Mouse (Mus musculus) liver, embryonic 13.5 days (tissue): ENCODE data around the gene Ppard. TPM values are rescaled to one million over a fixed set of nuclear protein-coding genes. Genes with fewer than 3 reads are reported as not detected.

Experiments used
- ATAC-seq: fragments of 200-750 bp; cut with Nextera tagmentation; 2 replicates; pipeline ENCODE4 v1.8.0; 2017; ENCODE audit warnings: low read depth, mild to moderate bottlenecking, moderate number of reproducible peaks, moderate library complexity
- DNase-seq: peaks from one replicate; pipeline ENCODE4 v3.0.0; 2022
- H3K27ac ChIP-seq: fragments of 300-500 bp; sonication (generic); 2 replicates; pipeline ENCODE4 v1.5.1; 2015; ENCODE audit warnings: moderate library complexity, mild to moderate bottlenecking, inconsistent platforms
- H3K27me3 ChIP-seq: fragments of 300-500 bp; sonication (generic); 2 replicates; pipeline ENCODE4 v1.6.1; 2015; ENCODE audit warnings: mild to moderate bottlenecking, inconsistent platforms
- H3K36me3 ChIP-seq: fragments of 300-500 bp; sonication (generic); 2 replicates; pipeline ENCODE4 v1.6.1; 2015; ENCODE audit warnings: mild to moderate bottlenecking, inconsistent platforms
- H3K4me1 ChIP-seq: fragments of 300-500 bp; sonication (generic); replicated peaks from 2 replicates; pipeline ENCODE4 v1.6.1; 2015; ENCODE audit warnings: inconsistent platforms
- H3K4me2 ChIP-seq: fragments of 300-500 bp; sonication (generic); 2 replicates; pipeline ENCODE4 v1.6.1; 2015; ENCODE audit warnings: inconsistent platforms, mild to moderate bottlenecking, moderate library complexity
- H3K4me3 ChIP-seq: fragments of 300-500 bp; sonication (generic); replicated peaks from 2 replicates; pipeline ENCODE4 v1.5.1; 2015; ENCODE audit warnings: mild to moderate bottlenecking, inconsistent platforms
- H3K9ac ChIP-seq: fragments of 300-500 bp; sonication (generic); 2 replicates; pipeline ENCODE4 v1.6.1; 2015; ENCODE audit warnings: mild to moderate bottlenecking, inconsistent platforms
- H3K9me3 ChIP-seq: fragments of 300-500 bp; sonication (generic); replicated peaks from 2 replicates; pipeline ENCODE4 v1.6.1; 2016; ENCODE audit warnings: inconsistent platforms
- WGBS: fragments of 180-500 bp; shearing (Covaris S2); methylation state at CpG from one replicate; pipeline ENCODE4 v1.1.7; 2015; ENCODE audit not compliant: insufficient replicate concordance; 5-methylcytosine and 5-hydroxymethylcytosine counted together
- polyA plus RNA-seq: library from polyadenylated mRNA; unstranded; fragments of >200 nt; fragmentation: Nextera tagmentation; extraction: Ambion mirVana; gene quantifications from 2 replicates; pipeline ENCODE4 v1.2.1, GENCODE M21; 2015

Gene Ppard
- polyA plus RNA-seq, 1 experiment from 2014 or later, result 1.4 TPM

DNA sequence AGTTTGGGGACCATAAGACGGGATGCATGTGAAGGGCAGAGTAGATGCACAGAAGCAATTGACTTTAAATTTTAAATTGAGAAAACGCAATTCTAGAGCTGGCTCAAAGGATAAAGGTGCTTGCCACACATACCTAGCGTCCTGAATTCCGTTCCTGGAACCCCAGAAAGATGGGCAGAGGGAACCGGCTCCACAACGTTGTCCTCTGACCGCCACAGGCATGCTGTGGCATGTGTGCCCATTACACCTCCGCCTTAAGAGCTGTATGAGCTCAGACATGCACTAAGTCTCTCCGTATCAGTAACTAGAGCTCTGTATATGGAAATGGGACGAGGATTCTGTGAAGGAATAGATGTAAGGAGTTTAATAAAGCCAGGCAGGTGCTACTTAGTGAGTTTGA is 7.9 kb upstream of the Ppard start:
- Histone ChIP-seq H3K27me3 (no peaks in the 10 kb centered on the region), H3K4me2 (peak overlapping the region; percentile 93; the same call in 1 of the 2 replicates), H3K36me3 (peaks cover 25% of the 10 kb centered on the region; the same call in 1 of the 2 replicates), H3K4me1 (peaks cover 49% of the 10 kb centered on the region), H3K9ac (no peak overlapping the region), H3K27ac (peak overlapping the region; percentile 6; the same call in 1 of the 2 replicates), H3K4me3 (no peak overlapping the region), H3K9me3 (no peaks in the 10 kb centered on the region)
- DNase-seq (no peak), ATAC-seq (no peak)
- 89% methylated on average over 10 of the region's 10 CpGs for WGBS

DNA sequence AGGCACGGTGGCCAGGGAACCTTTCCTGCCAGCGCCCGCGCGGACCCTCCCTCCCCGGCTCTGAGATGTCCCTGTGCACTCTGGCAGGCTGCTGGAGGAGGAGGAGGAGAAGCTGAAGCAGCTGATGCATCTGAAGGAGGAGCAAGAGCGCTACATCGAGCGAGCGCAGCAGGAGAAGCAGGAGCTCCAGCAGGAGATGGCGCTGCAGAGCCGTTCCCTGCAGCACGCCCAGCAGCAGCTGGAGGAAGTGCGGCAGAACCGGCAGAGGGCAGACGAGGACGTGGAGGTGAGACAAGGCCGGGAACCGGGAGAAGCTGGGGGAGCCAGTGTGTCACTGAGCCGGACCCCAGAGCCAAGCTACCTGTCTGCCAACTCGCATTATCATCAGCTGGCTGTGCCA is 6.5 kb upstream of the Ppard start:
- Histone ChIP-seq H3K27me3 (no peaks in the 10 kb centered on the region), H3K27ac (no peak overlapping the region), H3K4me2 (peak overlapping the region; percentile 43; the same call in 1 of the 2 replicates), H3K4me1 (peaks cover 47% of the 10 kb centered on the region), H3K36me3 (peaks cover 16% of the 10 kb centered on the region; the same call in 1 of the 2 replicates), H3K9me3 (no peaks in the 10 kb centered on the region), H3K4me3 (no peak overlapping the region), H3K9ac (no peak overlapping the region)
- ATAC-seq (peak; percentile 23; the same call in 1 of the 2 replicates), DNase-seq (peak; percentile 76)
- WGBS, result 27% methylated on average over 21 of the region's 21 CpGs

GRCm38 (mm10) chr17:28230486-28230885 is 2.0 kb upstream of the Ppard start:
- Histone ChIP-seq H3K27me3 (no peaks in the 10 kb centered on the region), H3K4me2 (no peak overlapping the region), H3K36me3 (peaks cover 12% of the 10 kb centered on the region; the same call in 1 of the 2 replicates), H3K4me3 (no peak overlapping the region), H3K27ac (no peak overlapping the region), H3K9me3 (no peaks in the 10 kb centered on the region), H3K4me1 (peaks cover 44% of the 10 kb centered on the region), H3K9ac (no peak overlapping the region)
- no peak for ATAC-seq
- WGBS, result 71% methylated on average over 6 of the region's 6 CpGs
- DNase-seq, result no peak

DNA sequence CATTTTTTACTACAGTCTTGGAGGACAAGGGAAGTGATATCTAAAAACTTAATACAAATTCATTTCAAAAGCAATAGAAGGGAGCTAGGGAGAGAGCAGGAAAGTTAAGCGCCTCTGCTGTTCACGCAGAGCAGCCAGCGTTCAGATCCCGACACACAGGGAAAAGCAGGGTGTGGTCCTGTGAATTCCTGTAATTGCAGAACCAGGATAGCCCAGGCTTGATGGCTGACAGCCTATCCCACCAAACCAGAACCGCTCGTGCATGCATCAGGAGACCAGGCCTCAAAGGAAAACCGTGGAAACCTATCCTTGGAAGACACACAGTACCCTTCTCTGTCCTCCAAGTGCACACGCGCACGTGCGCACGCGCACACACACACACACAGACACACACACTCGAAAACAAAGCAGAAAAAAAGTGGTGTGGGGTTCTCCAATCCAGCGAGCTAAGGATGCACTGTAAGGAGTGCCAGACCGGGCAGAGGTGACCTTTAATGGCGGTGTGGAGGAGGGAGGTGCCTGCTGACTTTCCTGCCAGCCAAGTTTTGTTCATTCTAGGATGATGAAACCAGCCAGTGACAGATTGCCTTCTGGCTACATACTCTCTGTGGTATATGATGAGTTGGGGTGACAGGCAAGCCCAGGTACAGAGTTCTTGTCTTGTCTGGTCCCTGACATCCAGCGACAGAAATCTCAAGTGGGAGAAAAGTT is 1.3 kb upstream of the Ppard start:
- Histone ChIP-seq H3K4me2 (no peak overlapping the region), H3K36me3 (peaks cover 12% of the 10 kb centered on the region; the same call in 1 of the 2 replicates), H3K9ac (no peak overlapping the region), H3K27me3 (no peaks in the 10 kb centered on the region), H3K4me1 (peaks cover 44% of the 10 kb centered on the region), H3K4me3 (no peak overlapping the region), H3K27ac (no peak overlapping the region), H3K9me3 (no peaks in the 10 kb centered on the region)
- DNase-seq (no peak), ATAC-seq (no peak)
- WGBS, result 82% methylated on average over 18 of the region's 18 CpGs

DNA sequence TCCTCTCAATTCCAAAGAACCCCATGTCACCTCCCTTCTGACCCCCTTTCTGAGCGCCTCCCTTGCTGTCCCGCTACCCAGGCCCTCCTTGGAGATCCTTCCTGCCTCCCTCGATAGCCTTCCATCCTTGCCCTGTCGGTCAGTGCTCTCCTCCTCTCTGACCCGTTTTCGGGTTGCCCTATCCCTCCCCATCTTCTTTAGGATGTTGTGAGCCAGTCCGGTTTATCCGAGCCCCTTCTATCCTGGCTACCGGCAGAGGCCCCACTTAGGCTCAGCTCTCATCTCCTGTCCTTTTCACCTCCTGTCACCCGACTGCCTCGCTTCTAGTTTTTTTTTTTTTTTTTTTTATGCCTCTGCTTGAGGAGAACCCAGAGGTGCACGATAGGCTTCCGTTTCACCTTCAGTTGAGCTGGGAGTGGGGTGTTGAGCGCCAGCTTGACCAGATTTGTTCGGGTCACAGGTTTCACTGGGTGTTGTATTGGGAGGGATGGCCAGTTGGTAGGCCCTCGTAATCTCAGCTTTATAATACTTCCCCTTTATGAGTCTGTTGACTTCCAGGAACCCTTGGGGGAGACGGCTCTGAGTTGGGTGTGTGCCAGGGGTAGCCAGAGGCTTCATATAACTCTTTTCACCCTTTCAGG is 711 bp downstream of the Ppard start:
- no peaks in the 10 kb centered on the region for H3K9me3 ChIP-seq
- WGBS, result 2% methylated on average over 16 of the region's 17 CpGs
- ATAC-seq, result peak; percentile 13
- H3K4me1 ChIP-seq, result peaks cover 60% of the 10 kb centered on the region
- H3K27ac ChIP-seq, result peak overlapping the region; percentile 82
- H3K27me3 ChIP-seq, result no peaks in the 10 kb centered on the region
- H3K36me3 ChIP-seq, result peaks cover 11% of the 10 kb centered on the region
- peak overlapping the region; percentile 95 for H3K9ac ChIP-seq
- DNase-seq, result no peak
- peak overlapping the region; percentile 91 for H3K4me3 ChIP-seq
- H3K4me2 ChIP-seq, result peak overlapping the region; percentile 87

DNA sequence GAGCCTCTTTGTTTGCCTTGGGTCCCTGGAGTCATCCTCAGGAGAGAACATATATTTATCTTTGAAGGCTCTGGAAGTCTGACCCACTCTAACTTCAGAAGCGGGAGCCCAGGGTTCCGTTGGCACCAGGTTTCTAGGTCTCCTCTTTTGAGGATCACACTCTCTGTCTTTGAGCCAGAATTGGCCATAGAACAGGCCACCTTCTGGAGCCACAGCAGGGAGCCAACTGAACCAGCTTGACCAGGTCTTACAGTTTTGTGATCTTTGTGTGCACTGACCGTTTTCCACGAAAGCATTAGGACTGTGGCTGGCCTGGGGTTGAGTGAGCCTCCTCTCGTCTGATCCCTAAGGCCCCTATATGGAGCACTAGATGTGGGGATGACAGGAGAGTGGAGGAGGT is 2.1 kb downstream of the Ppard start:
- Histone ChIP-seq H3K9me3 (no peaks in the 10 kb centered on the region), H3K4me3 (peak overlapping the region; percentile 91; the same call in 1 of the 2 replicates), H3K27me3 (no peaks in the 10 kb centered on the region), H3K4me1 (peaks cover 74% of the 10 kb centered on the region), H3K9ac (peak overlapping the region; percentile 95), H3K4me2 (peak overlapping the region; percentile 87), H3K36me3 (peaks cover 20% of the 10 kb centered on the region), H3K27ac (peak overlapping the region; percentile 84)
- 83% methylated on average over 5 of the region's 5 CpGs for WGBS
- DNase-seq (no peak), ATAC-seq (no peak)

DNA sequence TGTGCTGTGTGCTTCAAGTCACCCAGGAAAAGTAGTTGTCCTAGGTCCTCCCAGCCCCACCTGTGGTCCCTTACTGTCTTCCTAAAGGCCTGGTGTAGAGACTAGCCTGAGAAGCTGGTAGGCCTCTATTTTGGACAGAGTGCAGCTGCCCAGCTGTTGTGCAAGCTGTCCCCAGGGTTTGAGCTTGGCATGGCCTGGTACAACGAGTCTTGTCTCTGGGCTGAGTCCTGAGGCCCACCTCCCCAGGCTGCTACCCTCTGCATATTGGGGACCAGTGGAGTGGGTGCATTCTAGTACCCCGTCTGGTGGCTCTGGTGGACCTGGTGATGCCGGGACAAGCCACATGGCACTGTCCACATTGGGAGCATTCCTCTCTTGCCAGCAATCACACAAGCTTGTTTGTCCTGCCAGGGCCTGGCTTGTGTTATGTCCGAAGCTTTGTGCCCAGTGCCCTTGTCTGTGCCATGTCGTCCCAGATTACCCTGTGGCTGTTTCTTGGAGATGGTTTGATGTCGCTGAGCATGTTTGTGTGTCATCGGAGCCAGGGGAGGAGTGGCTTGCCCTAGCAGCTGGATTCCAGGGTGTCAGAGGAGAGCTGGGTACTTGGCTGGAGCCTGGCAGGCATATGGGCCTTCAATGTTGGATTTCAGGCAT is 3.6 kb downstream of the Ppard start:
- peak overlapping the region; percentile 84 for H3K27ac ChIP-seq
- no peak for ATAC-seq
- no peaks in the 10 kb centered on the region for H3K27me3 ChIP-seq
- H3K4me3 ChIP-seq, result no peak overlapping the region; the same call in 1 of the 2 replicates
- WGBS, result 69% methylated on average over 7 of the region's 7 CpGs
- peak overlapping the region; percentile 87 for H3K4me2 ChIP-seq
- no peaks in the 10 kb centered on the region for H3K9me3 ChIP-seq
- H3K9ac ChIP-seq, result peak overlapping the region; percentile 67
- no peak for DNase-seq
- H3K36me3 ChIP-seq, result peaks cover 32% of the 10 kb centered on the region
- peaks cover 88% of the 10 kb centered on the region for H3K4me1 ChIP-seq

GRCm38 (mm10) chr17:28236636-28237015 is 4.1 kb downstream of the Ppard start:
- H3K9ac ChIP-seq, result peak overlapping the region; percentile 67
- H3K36me3 ChIP-seq, result peaks cover 38% of the 10 kb centered on the region

DNA sequence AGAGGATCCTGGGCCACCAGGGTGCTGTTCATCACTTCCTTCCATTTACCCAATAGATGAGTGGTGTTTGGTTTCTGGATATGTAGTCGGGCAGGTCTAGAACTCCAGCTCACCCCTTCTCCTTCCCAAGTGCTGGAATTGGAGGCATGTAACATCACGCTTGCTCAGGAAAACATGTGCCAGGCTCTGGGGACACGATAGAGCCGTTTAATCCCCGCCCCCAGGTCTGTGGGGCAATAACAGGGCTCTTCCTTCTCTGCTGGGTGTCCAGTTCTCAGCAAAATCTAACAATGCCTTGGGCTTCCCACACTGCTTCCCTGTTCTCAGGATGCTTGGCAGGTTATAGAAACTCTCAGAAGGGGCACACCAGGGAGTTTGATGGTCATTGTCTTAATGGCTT is 4.9 kb downstream of the Ppard start:
- Histone ChIP-seq H3K4me1 (peaks cover 81% of the 10 kb centered on the region), H3K9ac (peak overlapping the region; percentile 67), H3K36me3 (peaks cover 45% of the 10 kb centered on the region), H3K4me2 (peak overlapping the region; percentile 87), H3K9me3 (no peaks in the 10 kb centered on the region), H3K27me3 (no peaks in the 10 kb centered on the region), H3K27ac (peak overlapping the region; percentile 84), H3K4me3 (peak overlapping the region; percentile 36)
- no peak for ATAC-seq
- no peak for DNase-seq
- WGBS, result 70% methylated on average over 5 of the region's 5 CpGs

More at GRCm38 (mm10) chr17:28236636-28237015, 4.1 kb downstream of the Ppard start:
- no peaks in the 10 kb centered on the region for H3K9me3 ChIP-seq
- 58% methylated on average over 4 of the region's 4 CpGs for WGBS
- H3K4me2 ChIP-seq, result peak overlapping the region; percentile 87
- ATAC-seq, result peak; percentile 59
- no peaks in the 10 kb centered on the region for H3K27me3 ChIP-seq
- DNase-seq, result peak; percentile 50
- peak overlapping the region; percentile 84 for H3K27ac ChIP-seq
- peak overlapping the region; percentile 36 for H3K4me3 ChIP-seq
- peaks cover 88% of the 10 kb centered on the region for H3K4me1 ChIP-seq

- Histone ChIP-seq H3K4me3 (peak overlapping the region; percentile 36), H3K9me3 (no peaks in the 10 kb centered on the region), H3K27me3 (no peaks in the 10 kb centered on the region), H3K9ac (peak overlapping the region; percentile 67), H3K27ac (peak overlapping the region; percentile 84), H3K4me1 (peaks cover 81% of the 10 kb centered on the region), H3K36me3 (peaks cover 50% of the 10 kb centered on the region), H3K4me2 (peak overlapping the region; percentile 87)
- DNase-seq (peak; percentile 77), ATAC-seq (peak; percentile 85)
- WGBS, result 24% methylated on average over 6 of the region's 6 CpGs
Measured at GRCm38 (mm10) chr17:28237874-28238273, 5.4 kb downstream of the Ppard start.

GRCm38 (mm10) chr17:28240846-28241245 is 8.3 kb downstream of the Ppard start:
- DNase-seq (no peak), ATAC-seq (no peak)
- no peak overlapping the region for H3K4me2 ChIP-seq
- H3K9me3 ChIP-seq, result no peaks in the 10 kb centered on the region
- WGBS, result 87% methylated on average over 5 of the region's 5 CpGs
- H3K9ac ChIP-seq, result no peak overlapping the region
- no peaks in the 10 kb centered on the region for H3K27me3 ChIP-seq
- peaks cover 70% of the 10 kb centered on the region for H3K4me1 ChIP-seq
- no peak overlapping the region for H3K27ac ChIP-seq
- H3K4me3 ChIP-seq, result no peak overlapping the region
- peaks cover 67% of the 10 kb centered on the region for H3K36me3 ChIP-seq
